Comparison of ENCODE assay signal across 29 mouse cellular contexts in genomic region chr5:103700661-103701060, GRCm38 (mm10). TPM values are rescaled to one million over a fixed set of nuclear protein-coding genes. Genes with fewer than 3 reads are reported as not detected.
DNase-seq lines count a peak whose midpoint lies in the region; ATAC-seq and TF ChIP-seq lines count a peak whose summit lies in the region.
"Had no signal": no experiment of that assay in that cellular context is flagged by ENCODE, and none has a peak within 500 bp of the region (broad histone marks: within the 10 kb centered on the region; RNA-seq: fewer than 3 reads in every experiment).

No protein-coding gene starts in this region.

- dilution Hi-C loops in CH12.LX (cut with MboI; ENCODE audit: extremely low pct_ligation_motif_present, extremely low pct_unique_long_range_greater_than_20kb, low sequenced_read_pairs) = no loop called here

- no peaks in the 10 kb centered on the region for H3K9me3 ChIP-seq in liver, postnatal 0 days (ENCODE audit: low read length)
- peaks cover 3% of the 10 kb centered on the region for H3K9me3 ChIP-seq in CH12.LX (replicated peaks; ENCODE audit: low read length)
- H3K9me3 ChIP-seq: embryonic facial prominence, embryonic 12.5 days; forebrain, embryonic 12.5 days; forebrain, embryonic 15.5 days; hindbrain, embryonic 12.5 days had no signal

- no peak for DNase-seq in liver, postnatal 0 days
- no peak for DNase-seq in liver
- peak; percentile 45 for DNase-seq in A20 (ENCODE audit: low read depth, low spot score)
- DNase-seq in CH12.LX (ENCODE audit: extremely low read depth) = no peak
- peak; percentile 61 for DNase-seq in R1 (ENCODE audit: low read depth, low spot score)
- no peak for DNase-seq in cerebellum, postnatal 4 days (ENCODE audit: low spot score in 2 of 2)
- DNase-seq: adrenal gland, adult 2 months; adrenal gland, postnatal 14 days; cerebellum, adult 11-12 months; cerebellum, adult 8-10 months; cerebellum, postnatal 10 days; cerebellum, postnatal 36 days; gastrocnemius, postnatal 14 days; heart, adult 11 months had no signal

- H3K9ac ChIP-seq in liver, postnatal 0 days (replicated peaks) = no peak overlapping the region
- H3K9ac ChIP-seq in CH12.LX (ENCODE audit: insufficient read depth, low read depth) = 0 out of 2 replicates have a peak overlapping the region, but pooled peaks have one; percentile 21
- H3K9ac ChIP-seq: embryonic facial prominence, embryonic 12.5 days; forebrain, embryonic 12.5 days; forebrain, embryonic 15.5 days; hindbrain, embryonic 12.5 days had no signal

- H3K4me3 ChIP-seq in liver, postnatal 0 days (ENCODE audit: low read depth, low read length) = no peak overlapping the region
- H3K4me3 ChIP-seq in CH12.LX (replicated peaks in 1 of 3; ENCODE audit: low read depth in 2 of 3, low read length in 2 of 3, poor library complexity in 1 of 3) = no peak overlapping the region
- H3K4me3 ChIP-seq: embryonic facial prominence, embryonic 12.5 days; erythroblast, embryonic 14.5 days; forebrain, embryonic 12.5 days; forebrain, embryonic 15.5 days; hindbrain, embryonic 12.5 days had no signal

- TF ChIP-seq POLR2A in CH12.LX (IDR thresholded peaks at IDR 0.05; ENCODE audit: low read depth, low read length) = no peak

- no peak overlapping the region for H3K27ac ChIP-seq in liver, postnatal 0 days (ENCODE audit: low read depth)
- H3K27ac ChIP-seq in CH12.LX (ENCODE audit: insufficient read depth, low read depth) = peak overlapping the region; percentile 74
- H3K27ac ChIP-seq: embryonic facial prominence, embryonic 12.5 days; forebrain, embryonic 12.5 days; forebrain, embryonic 15.5 days; hindbrain, embryonic 12.5 days had no signal

- 0 out of 2 replicates have a peak, but pooled peaks have one; percentile 19 for ATAC-seq in liver, postnatal 0 days
- ATAC-seq in megakaryocyte progenitor cell, adult 5-6 weeks (replicated peaks; ENCODE audit: poor library complexity) = no peak
- no peak for ATAC-seq in inflammation-experienced regulatory T-cells, adult 6 months
- ATAC-seq: forebrain, embryonic 15.5 days; hindbrain, embryonic 16.5 days; intestine, embryonic 16.5 days had no signal

- H3K79me2 ChIP-seq in CH12.LX (replicated peaks; ENCODE audit: control insufficient read depth, extremely low read depth, insufficient read depth, poor library complexity, severe bottlenecking) = peaks cover 86% of the 10 kb centered on the region

- TF ChIP-seq RAD21 in CH12.LX (IDR thresholded peaks at IDR 0.05; ENCODE audit: low read depth, low read length) = no peak

- H3K36me3 ChIP-seq in liver, postnatal 0 days (replicated peaks; ENCODE audit: insufficient read depth, low read length) = 0 out of 2 replicates have a peak, but pooled peaks cover 4% of the 10 kb centered on the region
- peaks cover 6 to 20% of the 10 kb centered on the region in 2 experiments for H3K36me3 ChIP-seq in CH12.LX (replicated peaks in 1 of 2; ENCODE audit: control insufficient read depth in 1 of 2, insufficient read depth in 1 of 2, low read length in 1 of 2)
- H3K36me3 ChIP-seq: embryonic facial prominence, embryonic 12.5 days; forebrain, embryonic 12.5 days; forebrain, embryonic 15.5 days; hindbrain, embryonic 12.5 days had no signal

- in situ Hi-C loops in CH12.LX (cut with MboI; ENCODE audit: low pct_ligation_motif_present, low pct_unique_long_range_greater_than_20kb, low sequenced_read_pairs) = no loop called here

- no peak for TF ChIP-seq CTCF in liver, postnatal 0 days (IDR thresholded peaks at IDR 0.05; ENCODE audit: low read depth)
- no peak for TF ChIP-seq CTCF in CH12.LX (conservative IDR thresholded peaks at IDR 0.05 in 1 of 2, IDR thresholded peaks at IDR 0.05 in 1 of 2; ENCODE audit: low read depth in 2 of 2, low read length in 2 of 2)

- H3K27me3 ChIP-seq in liver, postnatal 0 days (ENCODE audit: insufficient read depth, low read length) = no peaks in the 10 kb centered on the region; the same call in 1 of the 2 replicates
- H3K27me3 ChIP-seq in CH12.LX (replicated peaks) = no peaks in the 10 kb centered on the region
- H3K27me3 ChIP-seq: embryonic facial prominence, embryonic 12.5 days; forebrain, embryonic 15.5 days; hindbrain, embryonic 12.5 days had no signal

- no peak overlapping the region for H3K4me2 ChIP-seq in liver, postnatal 0 days (ENCODE audit: low read depth, low read length)
- H3K4me2 ChIP-seq in CH12.LX (ENCODE audit: insufficient read depth, low read depth, poor library complexity, severe bottlenecking) = peak overlapping the region; percentile 41; the same call in 1 of the 2 replicates
- H3K4me2 ChIP-seq: embryonic facial prominence, embryonic 12.5 days; forebrain, embryonic 12.5 days; forebrain, embryonic 15.5 days; heart, embryonic 11.5 days; hindbrain, embryonic 12.5 days had no signal

- 72% methylated on average over 2 of the region's 2 CpGs for WGBS in liver, postnatal 0 days (ENCODE audit: insufficient replicate concordance)

- TF ChIP-seq EP300 in liver, postnatal 0 days (IDR thresholded peaks at IDR 0.05; ENCODE audit: low read depth) = no peak
- TF ChIP-seq EP300 in CH12.LX (IDR thresholded peaks at IDR 0.05; ENCODE audit: low read length) = no peak

- no peaks in the 10 kb centered on the region for H3K4me1 ChIP-seq in liver, postnatal 0 days (ENCODE audit: insufficient read depth)
- peaks cover 23 to 90% of the 10 kb centered on the region in 2 experiments for H3K4me1 ChIP-seq in CH12.LX (ENCODE audit: control insufficient read depth in 1 of 2, insufficient read depth in 2 of 2)
- H3K4me1 ChIP-seq: forebrain, embryonic 15.5 days had no signal

TF ChIP-seq in CH12.LX, 34 proteins besides CTCF, POLR2A, EP300 and RAD21:
- no peak for TF ChIP-seq E2F4 (IDR thresholded peaks at IDR 0.05; ENCODE audit: insufficient replicate concordance, low read depth, low read length)
- peak; percentile 15; the same call in 1 of the 2 replicates for TF ChIP-seq MEF2A (IDR thresholded peaks at IDR 0.05; ENCODE audit: borderline replicate concordance, low read depth, low read length)
- TF ChIP-seq USF2 (conservative IDR thresholded peaks at IDR 0.05; ENCODE audit: low read depth, low read length) = no peak
- TF ChIP-seq MAFK (IDR thresholded peaks at IDR 0.05; ENCODE audit: insufficient replicate concordance, low read length) = no peak
- TF ChIP-seq POLR2AphosphoS2 (IDR thresholded peaks at IDR 0.05; ENCODE audit: low read depth, low read length) = no peak
- TF ChIP-seq NRF1 (IDR thresholded peaks at IDR 0.05; ENCODE audit: low read depth, low read length) = no peak

RNA-seq across cellular contexts. Expression of gene Aff1, which starts 8.5 kb away (rescaled TPM):
- 4.7 and 5.0 TPM in 2 replicates for polyA plus RNA-seq in liver, postnatal 0 days (2015; fragmentation: Nextera tagmentation; extraction: Ambion mirVana)
- total RNA-seq in CH12.LX (2012; rRNA removed) = 20.7 and 21.8 TPM in 2 replicates
- total RNA-seq in CH12.LX (2014; rRNA removed) = 12.0 and 13.2 TPM in 2 replicates
- 32.7 and 38.9 TPM in 2 replicates for polyA plus RNA-seq in CH12.LX (2012; ENCODE audit: insufficient read length, low read depth)
- 78.6 and 86.8 TPM in 2 replicates for total RNA-seq in megakaryocyte progenitor cell, adult 5-6 weeks (2015)
- 34.1 and 44.3 TPM in 2 replicates for total RNA-seq in megakaryocyte progenitor cell, adult 5-6 weeks (2017)
- 10 to 100 TPM in 2 of 3 experiments, 1 to 10 TPM in 1; 5.7 to 17.9 (median 12.0) TPM for polyA plus RNA-seq in inflammation-experienced regulatory T-cells, adult 6 months (2017; shearing (Covaris generic))

RNA-seq across cellular contexts. Expression of gene 1700016H13Rik, which starts 44.9 kb away (rescaled TPM):
- not detected in 2 replicates for polyA plus RNA-seq in liver, postnatal 0 days (2015; fragmentation: Nextera tagmentation; extraction: Ambion mirVana)
- total RNA-seq in CH12.LX (2012; rRNA removed) = not detected in 2 replicates
- total RNA-seq in CH12.LX (2014; rRNA removed) = not detected in 2 replicates
- polyA plus RNA-seq in CH12.LX (2012; ENCODE audit: insufficient read length, low read depth) = not detected in 2 replicates
- 0.12 TPM in 1 of 2 replicates, not detected in the other for total RNA-seq in megakaryocyte progenitor cell, adult 5-6 weeks (2015)
- not detected in 2 replicates for total RNA-seq in megakaryocyte progenitor cell, adult 5-6 weeks (2017)
- not detected for polyA plus RNA-seq in inflammation-experienced regulatory T-cells, adult 6 months (2017; shearing (Covaris generic))
- total RNA-seq: adrenal gland, adult 2 months; adrenal gland, postnatal 14 days; adrenal gland, postnatal 4 days; gastrocnemius, postnatal 4 days; heart, adult 8-10 months; heart, postnatal 25 days; hematopoietic stem cell, adult 5-6 weeks had no signal
- polyA plus RNA-seq: adrenal gland, adult 2 months; erythroblast, embryonic 14.5 days; forebrain, embryonic 12.5 days; heart, embryonic 11.5 days; hindbrain, embryonic 12.5 days; intestine, embryonic 16.5 days had no signal

Comparison
In these comparisons a context has a peak if more than half of its experiments do, and no peak if none do; other contexts are left out.
1. DNase-seq: peak in A20 (single experiment) and R1 (single experiment); none in liver, postnatal 0 days (single experiment), liver (single experiment), CH12.LX (single experiment) and cerebellum, postnatal 4 days (0 of 2).